Mouse (Mus musculus): ENCODE measurements at regions not wholly inside any gene's neighbourhood (a gene's known extent, or its start where the extent isn't known, plus 50 kb on each side); places are given as distances from the start of the nearest gene placed in this dataset.
A peak's percentile ranks its signal among the peaks of the same experiment; 100 is the strongest.
"Not testable (repeated sequence)": the region's sequence is repeated elsewhere in the genome, so short reads cannot be mapped to it uniquely, and the experiment has no call there.

DNA sequence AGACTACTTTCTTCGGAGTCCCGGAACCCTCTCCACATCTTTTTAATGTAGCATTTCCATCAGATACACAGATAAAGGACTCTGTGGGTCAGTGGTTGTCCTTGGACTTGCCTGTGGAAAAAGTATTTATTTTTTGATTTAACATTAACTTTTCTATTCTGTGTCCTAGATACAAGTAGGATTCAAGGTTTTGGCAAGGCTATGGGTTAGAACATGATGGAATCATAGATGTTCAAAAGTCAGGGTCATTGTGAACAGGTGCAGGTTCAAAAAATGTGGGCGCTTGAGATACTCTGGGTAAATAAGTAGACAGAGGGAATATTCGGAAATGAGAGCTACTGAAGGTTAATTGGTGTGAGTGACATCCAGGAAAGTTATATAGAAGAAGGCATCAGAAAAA, 347.7 kb downstream of the Cypt12 start:
- DNase-seq (ENCODE audit: low spot score): no peak

DNA sequence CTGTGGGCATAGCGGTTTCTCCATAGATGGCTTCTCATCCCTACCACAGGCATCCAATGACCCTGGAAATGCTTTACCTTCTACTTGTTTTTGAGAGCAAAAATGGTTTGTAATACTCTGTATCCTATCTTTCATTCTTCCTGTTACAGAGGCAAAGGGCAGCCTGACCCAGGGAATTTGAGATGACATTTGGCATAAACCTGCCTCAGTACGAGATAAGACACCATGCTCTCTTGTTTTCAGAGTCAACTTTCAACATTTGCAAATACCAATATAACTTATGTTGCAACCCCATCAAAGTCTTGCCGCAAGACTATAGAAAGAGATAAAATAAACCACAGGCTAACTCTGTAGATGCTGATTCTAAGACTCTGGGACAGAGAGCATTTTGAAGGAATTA, 350.5 kb downstream of the Cypt12 start:
- DNase-seq (ENCODE audit: low spot score): no peak

DNA sequence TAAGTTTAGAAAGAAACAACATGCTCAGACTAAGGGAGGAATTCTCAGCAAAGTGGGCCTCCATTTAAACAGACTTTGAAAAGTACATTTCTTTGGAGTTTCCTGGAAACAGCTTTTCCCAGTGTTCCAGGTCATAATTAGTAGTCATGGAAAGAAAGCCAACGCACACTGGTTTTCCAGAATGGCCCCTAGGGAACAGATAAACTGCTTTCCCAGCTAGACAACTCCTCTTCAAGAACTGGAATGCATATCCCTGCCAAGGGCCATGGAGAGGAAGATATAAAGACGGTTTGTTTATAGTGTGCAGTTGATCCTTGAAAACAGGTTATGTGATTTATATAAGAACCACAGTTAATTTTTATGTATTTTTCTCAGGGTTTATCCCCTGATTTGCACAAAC, 351.3 kb downstream of the Cypt12 start:
- no peak for DNase-seq (ENCODE audit: low spot score)

DNA sequence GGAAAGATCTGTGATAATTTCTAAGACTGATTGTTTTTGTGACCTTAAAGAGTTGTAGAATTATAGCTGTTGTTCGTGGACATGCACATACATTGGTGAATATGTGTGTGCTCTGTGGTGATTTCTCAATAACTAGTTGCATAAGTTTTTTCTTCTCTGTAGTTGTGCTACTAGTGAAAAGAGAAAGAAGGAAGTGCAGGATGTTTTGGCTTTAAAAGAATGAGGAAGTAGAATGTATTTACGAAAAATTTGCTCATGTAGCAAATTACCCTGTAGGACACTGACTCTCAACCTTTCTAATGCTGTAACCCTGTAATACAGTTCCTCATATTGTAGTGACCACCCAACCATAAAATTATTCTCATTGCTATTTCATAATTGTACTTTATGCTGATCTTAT, 371.2 kb downstream of the Cypt12 start:
- DNase-seq (ENCODE audit: low spot score): no peak

DNA sequence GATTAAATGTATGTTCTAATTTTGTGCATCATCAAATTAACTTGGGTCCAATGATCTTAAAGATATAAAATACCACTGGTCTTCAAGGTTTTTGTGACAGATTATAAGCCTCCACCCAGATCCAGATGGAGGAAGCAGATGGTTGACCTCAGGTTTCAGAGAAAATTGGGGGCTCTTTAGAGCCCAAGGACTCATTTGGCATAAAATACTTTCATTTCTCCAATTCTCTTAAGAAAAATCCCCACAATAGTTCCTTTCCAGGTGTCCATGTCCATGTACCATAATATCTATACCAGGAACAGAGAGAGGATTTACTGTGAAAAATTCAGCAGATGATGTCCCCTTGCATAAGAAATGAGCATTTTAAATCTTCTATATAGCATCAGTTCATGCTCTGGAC, 385.0 kb downstream of the Cypt12 start:
- DNase-seq (ENCODE audit: low spot score): no peak

DNA sequence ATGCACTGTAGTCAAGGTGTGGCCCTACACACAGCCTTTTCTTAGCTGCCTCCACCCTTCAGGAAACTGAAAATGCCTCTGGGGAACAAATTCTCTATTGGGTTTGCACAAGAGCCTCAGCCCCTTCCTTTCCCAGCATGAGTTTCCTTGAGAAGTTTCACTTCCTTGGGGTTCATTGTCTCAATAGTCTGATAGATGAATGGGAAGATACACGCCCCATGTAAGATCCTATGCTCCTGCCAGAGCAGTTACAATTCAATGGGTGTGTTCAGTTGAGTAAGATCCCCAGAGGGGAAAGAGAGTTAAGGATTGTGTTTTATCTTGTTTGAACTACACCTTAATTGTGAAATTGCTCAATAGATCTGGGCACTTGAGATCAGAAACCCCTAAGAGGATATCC, 391.0 kb downstream of the Cypt12 start:
- DNase-seq (ENCODE audit: low spot score): no peak

DNA sequence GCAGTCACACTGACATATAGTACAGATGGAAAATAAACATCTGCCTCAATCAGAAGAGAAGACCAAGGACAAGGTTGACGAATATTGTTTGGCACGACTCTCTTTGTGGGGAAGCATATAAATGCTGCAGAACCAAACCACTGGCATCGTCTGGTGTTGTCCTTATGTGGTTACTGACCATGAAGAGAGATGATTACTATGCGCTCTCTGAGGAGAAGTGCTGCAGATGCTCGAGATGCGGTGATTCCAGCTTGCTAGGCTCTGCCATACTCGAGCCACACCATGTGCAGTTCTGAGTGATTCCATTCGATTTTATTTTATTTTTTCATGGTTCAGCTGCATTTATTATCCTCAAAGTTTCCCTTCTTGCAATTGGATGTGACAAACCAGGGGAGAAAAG, 393.5 kb downstream of the Cypt12 start:
- no peak for DNase-seq (ENCODE audit: low spot score)

DNA sequence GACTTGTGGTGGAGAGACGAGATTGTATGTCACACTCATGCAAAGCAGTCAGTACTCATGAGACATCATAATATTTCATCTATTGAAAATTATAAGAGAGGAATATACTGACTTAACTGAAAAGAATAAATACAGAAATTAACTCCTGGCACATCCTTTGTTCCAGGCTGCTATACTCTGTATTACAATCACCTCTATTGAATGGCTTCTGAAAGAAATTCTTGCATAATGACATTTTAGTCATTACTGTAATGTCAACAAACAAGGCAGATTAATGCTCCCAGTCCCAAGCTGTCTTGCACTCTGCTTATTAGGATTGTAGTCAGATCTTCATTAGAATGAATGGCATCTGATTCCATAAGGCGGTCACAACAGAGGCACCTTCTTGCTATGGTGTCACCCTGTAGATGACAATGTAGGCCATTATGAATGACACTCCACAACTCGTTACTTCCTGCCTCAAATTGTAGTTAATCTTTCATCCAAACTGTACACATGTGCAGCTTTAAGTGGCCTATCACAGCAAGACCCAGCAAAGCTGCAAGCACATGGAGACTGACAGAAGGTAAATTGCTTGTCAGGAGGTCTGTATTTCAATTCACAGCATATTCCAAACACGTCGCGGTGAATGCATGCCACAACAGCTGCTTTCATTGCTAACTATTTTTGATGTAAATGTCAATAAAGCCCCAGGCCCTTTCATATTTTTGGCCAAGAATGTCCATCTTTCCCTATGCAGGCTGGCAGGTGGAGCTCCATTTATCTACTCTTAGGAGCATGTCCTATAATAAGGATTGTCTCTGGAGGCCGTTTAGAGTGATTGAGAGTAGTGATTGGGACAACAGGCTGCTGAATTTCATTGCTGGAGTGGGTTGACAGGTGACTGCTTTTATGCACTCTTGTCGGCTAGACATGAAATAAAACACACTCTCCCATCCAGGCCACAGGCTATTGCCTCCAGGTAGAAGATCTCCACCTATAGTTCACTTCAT, 430.1 kb downstream of the Cypt12 start:
- DNase-seq (ENCODE audit: low spot score): no peak

DNA sequence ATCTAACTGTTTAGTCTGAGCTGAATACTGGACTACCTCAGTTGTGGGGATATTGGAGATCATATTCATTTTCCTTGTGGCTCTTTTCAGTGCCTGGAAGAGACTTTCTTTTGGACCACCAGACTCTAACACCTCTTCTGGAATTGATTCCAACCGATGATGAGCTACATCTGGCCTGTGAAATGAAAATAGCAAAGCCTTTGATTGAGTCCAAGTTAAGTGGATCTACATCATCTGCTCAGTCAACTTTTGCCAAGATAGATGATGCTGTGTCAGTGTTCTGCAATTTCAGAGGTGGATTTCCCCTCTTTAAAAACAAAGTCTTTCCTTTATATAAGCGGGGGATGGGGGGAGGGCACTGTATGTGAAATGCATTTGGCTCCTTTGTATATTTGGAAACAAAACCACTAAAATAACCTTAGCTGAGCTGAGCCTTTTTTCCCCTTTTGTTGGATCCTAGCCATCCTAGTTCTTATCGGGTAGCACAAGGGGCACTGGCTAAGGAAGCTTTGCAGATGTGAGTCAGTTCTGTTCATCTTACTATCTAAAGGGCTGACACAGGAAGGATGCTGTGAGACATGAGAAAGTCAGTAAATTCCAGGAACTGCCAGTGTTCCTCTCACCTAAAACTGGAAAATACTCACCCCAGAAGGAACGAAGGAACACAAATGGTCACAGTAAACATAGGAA, 473.8 kb downstream of the Cypt12 start:
- peak; percentile 32 for DNase-seq (ENCODE audit: low spot score)

DNA sequence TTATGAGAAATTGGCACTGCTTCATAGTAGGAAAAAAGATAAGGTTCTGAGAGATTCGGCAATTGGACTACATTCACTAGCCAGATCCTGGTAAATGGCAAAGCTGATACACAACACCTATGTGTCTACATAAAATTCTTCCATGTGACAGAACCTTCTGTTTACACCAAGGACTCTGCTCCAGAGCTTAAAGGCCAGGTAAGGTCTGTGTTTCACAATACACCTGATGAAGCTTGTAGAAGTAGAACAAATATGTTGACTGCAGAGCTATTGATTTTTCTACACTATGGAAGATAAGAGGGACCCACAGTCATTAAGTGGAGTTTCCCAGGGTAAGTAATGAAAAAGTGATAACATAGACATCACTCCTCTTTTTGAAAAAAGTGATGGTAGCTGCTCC, 480.7 kb downstream of the Cypt12 start:
- no peak for DNase-seq (ENCODE audit: low spot score)

DNA sequence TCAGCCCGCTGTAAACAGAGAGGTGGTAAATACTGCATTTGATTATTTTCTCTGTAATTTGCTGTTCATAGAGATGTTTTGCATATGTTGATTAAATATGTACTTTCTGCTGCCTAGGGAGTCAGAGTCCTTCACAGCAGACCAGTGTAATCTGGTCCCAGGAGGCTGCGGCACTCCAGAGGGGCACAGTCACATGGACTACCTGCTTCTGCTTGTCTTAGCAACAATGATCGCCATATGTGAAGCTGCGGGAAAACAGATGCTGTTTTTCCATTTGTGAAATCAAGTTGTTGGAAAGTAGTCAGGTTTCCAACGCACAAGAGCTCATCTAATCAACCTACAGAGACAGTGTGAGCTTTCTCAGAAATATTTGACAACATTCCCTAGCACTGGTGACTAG, 490.6 kb downstream of the Cypt12 start:
- DNase-seq (ENCODE audit: low spot score): no peak

DNA sequence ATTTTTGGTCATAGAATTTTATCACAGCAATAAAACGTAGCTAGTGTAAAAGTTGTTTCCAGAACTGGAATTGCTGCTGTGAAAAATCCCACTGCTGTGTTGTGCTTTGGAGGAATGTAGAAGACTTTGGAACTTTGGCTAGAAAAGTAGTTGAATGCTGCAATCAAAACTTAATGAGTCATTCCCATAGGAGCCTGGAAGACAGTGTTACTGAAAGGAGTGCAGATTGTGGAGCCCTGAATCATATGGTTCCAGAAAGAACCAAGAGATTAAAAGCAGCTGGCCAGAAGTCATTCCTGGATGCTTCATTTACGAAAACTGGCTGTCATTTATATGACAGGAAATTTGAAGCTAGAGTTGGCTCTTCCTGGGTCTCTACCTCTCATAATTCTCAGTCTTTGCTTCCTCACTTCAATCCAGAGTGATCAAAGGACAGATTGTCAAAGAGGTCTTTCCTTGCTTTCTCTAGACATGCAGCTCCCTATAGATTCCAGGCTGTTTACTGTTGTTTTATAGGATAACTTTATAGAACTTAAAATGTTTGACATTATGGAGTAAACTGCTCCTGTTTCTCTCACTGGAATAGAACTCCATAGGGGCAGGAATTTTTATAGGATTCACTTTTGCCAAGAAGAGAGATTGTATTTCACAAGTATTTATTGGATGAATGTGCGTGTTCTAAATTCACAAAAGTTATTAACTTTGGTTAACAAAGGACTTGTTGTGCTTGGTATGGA, 504.2 kb downstream of the Cypt12 start:
- no peak for DNase-seq (ENCODE audit: low spot score)

DNA sequence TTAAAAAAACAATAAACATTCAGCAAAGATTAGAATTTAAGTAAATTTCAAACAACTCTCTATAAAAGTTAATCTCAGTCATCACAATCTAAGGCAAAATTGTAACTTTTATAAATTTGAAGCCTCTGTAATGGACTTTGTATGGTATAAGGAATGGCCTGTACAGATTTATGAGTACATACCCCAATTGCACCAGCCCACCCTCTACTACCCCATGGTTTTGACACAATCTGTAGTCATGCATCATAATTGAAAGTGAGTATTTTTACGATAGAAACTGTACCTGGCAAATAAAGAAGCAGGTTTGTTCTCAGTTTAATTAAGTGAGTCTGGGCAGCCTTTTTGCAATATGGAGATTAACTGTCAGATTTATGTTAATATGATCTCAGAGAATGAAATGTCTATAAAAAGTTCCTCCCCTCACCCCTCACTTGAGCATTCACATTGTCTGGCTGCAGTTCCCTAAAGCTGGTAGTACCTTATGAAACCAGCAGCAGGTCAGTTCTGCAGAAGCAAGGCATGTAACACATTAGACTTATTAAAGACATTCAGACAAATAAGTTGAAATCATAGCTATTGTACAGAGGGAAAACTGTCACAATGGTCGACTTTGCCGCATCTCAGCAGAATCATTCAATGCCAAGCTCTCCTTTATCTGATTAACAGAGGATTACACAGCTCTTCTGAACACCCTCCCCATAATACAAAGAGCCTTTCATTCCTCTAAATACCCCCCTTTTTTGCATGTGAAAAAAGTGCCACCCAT, 505.2 kb downstream of the Cypt12 start:
- DNase-seq (ENCODE audit: low spot score): no peak

DNA sequence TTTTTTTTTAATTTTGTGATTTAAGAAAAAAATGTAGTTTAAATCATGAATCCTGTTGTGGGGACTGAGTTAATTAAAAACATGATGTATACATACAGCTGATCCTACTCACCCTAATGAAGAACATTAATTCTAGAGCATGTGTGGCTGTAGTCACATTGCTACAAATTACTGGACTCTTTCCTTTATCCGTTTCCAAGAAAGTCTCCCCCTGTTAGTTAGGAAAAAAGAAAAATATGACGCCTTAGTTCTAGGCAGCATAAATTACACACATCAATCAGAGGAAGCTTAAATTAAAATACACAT, 505.7 kb downstream of the Cypt12 start:
- no peak for DNase-seq (ENCODE audit: low spot score)

DNA sequence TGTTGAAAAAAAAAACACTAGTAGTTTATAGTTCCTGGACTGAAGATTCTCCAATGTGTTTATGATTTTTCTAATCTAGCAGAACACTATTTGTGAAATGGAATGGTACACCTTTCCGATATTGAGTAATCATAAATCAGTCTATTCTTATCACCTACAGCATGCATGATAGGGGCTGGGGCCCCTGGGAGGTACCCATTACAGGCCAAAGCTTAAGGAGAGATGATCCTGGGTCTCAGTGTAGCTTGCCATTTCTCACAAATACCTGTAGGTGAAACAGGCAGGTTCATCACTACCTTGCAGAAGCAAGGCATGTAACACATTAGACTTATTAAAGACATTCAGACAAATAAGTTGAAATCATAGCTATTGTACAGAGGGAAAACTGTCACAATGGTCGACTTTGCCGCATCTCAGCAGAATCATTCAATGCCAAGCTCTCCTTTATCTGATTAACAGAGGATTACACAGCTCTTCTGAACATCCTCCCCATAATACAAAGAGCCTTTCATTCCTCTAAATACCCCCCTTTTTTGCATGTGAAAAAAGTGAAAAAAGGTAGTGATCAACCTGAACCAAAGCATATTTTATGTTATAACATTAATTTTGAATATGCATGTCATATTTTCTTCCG, 506.5 kb downstream of the Cypt12 start:
- not testable (repeated sequence) for DNase-seq (ENCODE audit: low spot score)

DNA sequence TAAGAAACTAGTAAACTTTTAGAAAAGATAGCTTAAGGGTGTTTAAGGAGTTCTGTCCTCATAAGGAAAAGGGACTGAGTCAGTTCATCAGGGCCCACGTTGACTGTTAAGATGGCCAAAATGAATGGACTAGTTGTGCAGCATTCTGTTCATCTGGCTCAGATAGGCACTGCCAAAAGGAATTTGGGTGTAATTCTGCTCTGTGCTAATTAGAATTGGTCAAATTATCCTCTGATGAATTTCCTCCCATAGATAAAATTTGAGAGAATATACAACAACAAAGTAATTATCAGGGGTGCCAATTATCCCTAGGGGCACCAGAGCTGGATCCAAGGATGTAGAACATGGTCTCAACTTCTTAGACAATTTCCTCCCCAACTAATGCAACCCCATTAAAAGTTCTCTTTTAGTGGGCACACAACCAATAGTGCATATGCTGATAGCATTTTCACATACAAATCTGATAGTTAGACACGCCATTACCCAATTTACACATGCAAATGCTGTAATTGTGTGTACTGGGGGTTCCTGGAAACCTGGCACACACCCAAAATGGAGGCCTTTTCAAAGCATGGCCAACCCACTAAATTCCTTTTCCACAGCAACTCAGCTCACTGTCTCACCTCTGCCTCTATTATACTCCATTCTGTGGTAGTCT, 508.0 kb downstream of the Cypt12 start:
- no peak for DNase-seq (ENCODE audit: low spot score)

DNA sequence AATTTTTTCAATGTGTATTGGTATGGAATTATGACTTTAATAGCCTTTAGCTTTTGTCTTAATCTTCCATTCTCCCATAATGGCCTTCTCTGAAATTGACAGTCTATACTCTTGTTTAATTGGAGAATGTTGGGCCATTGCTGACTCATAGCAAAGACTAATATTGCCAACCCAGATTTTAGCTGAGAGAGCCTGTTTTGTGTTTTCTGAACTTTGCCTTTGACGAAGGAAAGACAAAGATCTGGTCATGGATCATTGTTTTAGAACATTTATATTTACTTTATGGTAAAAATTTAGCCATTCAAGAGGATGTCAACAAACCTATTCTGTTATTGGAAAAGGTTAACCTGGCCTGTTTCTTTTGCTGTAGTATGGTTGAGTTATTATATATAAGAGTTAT, 512.1 kb downstream of the Cypt12 start:
- DNase-seq (ENCODE audit: low spot score): no peak

DNA sequence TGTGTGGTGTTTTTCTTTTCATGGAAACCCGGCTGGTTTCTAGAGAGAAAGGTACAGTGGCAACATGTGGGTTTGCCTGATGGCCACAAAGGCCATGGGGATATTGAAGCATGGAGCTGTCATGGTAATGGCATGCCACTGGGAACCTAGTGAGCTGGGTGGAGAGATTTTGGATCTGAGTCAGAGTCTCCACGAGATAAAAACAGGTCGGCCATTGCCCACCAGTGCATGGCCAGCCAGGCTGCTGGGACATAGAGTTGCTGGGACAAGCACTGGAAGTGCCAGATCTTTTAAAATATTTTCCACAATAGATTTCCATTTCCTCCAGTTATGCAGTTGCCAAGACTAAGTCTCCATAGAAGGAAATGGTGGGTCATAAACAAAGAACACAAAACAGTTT, 523.6 kb downstream of the Cypt12 start:
- no peak for DNase-seq (ENCODE audit: low spot score)

DNA sequence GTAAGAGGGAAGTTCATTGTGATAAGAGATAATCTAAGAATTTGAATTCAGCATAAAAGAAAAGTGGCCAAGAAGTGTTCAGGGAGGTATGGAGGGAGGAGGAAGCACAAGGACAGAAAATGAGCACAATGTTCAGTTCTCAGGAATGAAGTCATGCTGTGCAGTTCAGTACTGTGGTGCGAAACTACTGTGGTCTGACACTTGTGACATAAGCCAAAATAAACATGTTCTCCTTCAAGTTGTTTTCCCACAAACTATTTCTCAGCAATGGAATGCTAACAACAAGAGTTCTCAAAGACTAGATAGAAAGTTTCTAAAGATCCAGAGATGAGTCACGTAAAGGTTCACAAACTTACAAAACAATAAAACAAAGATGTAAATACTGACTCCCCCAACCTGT, 531.3 kb downstream of the Cypt12 start:
- no peak for DNase-seq (ENCODE audit: low spot score)

DNA sequence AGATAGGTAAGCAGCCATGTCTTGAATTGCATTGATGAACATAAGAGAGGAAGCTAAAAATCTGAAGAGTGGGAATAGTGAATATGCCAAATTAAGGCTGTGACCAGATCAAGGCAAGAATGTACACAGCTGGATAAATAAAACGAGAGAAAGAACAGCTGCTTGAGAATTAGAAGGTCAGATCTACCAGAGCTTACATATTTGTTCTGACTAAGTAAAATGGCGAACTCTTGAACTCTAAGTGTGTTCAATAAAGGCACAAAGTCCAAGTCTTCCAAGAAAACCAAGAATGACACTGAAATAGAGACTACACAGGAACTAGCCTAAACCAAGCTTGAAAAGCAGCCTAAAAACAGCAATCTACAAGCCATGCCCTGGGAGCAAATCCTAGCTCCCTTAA, 533.8 kb downstream of the Cypt12 start:
- DNase-seq (ENCODE audit: low spot score): no peak

DNA sequence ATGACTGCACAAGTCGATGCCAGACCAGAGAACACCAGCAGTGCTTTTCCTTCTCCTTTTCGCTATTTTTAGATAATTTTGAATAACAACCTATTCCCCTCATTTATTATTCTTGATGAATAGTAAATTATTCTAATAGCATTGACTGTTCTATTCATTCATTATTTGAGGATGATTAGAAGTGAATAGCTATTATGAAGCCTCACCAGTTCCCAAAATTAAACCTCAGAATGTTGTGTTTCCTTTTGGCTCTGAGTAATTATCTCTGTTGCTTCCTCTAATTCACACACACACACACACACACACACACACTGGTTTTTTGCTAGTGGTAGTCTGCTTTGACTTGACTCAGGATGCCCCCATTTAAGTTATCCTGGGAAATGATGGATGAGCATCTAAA, 540.7 kb downstream of the Cypt12 start:
- DNase-seq (ENCODE audit: low spot score): no peak

Data from layer of hippocampus, adult 9-10 months (tissue).